Mouse (Mus musculus): ENCODE measurements at regions not wholly inside any gene's neighbourhood (a gene's known extent, or its start where the extent isn't known, plus 50 kb on each side); places are given as distances from the start of the nearest gene placed in this dataset.

DNA sequence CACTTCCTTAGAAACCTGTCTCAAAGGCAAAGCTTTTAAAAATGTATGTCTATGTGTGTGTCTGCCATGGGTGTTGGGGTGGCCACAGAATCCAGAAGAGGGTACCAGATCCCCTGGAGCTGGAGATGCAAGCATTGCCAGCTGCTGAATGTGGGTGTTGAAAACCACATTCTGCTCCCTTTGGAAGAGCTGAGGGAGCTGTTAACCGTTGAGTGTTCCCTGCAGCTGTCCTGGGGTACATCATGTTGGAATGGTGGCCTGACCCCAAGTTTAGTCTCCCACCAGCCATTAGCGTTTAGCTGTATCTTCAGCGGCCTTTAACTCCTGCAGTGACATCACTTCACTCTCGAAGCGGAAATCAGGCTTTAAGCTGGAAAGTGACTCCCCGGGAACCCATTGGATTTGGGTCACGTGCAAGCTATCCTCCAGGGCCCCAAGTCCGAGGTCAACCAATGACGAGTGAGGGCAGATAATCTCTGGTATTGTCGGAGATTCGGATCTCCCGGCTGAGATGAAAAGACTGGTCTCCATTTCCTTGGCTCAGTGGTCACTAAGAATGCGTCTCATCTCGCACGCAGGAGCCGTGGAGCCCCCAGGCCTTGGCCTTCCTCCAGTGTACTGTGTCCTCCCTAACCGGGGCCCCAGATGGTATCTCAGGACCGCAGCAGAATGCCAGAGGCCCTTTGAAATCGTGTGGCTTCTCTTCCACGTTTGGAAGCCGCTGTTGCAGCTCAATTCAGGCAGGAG is 412.9 kb upstream of the Tbx3 start:
- Histone ChIP-seq H3K9ac (no peak overlapping the region), H3K4me1 (replicated peaks) (peaks cover 8% of the 10 kb centered on the region; the same call in 1 of the 2 replicates), H3K36me3 (no peaks in the 10 kb centered on the region), H3K4me2 (no peak overlapping the region), H3K9me3 (replicated peaks) (no peaks in the 10 kb centered on the region), H3K27me3 (replicated peaks) (0 out of 2 replicates have a peak, but pooled peaks cover 4% of the 10 kb centered on the region), H3K27ac (ENCODE audit: poor library complexity, severe bottlenecking) (no peak overlapping the region), H3K4me3 (no peak overlapping the region)
- ATAC-seq (ENCODE audit: insufficient number of reproducible peaks, low FRiP score): no peak
- 54% methylated on average over 21 of the region's 21 CpGs for WGBS

DNA sequence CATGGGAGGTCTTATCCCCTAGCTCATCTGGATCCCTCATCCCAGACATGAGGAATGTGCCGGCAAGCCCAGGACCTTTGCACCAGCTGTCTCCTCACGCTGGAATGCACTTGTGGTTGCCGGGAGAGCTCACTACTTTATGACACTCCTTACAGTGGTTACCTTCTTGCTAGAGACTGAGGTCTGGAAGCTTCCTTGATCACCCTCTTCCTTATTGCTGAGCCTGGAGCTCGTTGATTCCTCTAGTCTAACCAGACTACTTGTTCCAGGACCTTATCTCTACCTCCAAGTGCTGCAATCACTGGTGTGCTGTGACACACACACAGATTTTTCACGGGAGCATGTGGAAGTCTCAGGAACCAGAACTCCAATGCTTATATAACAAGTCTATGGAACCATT is 411.6 kb upstream of the Tbx3 start:
- WGBS: 60% methylated on average over 5 of the region's 5 CpGs
- peaks cover 8% of the 10 kb centered on the region; the same call in 1 of the 2 replicates for H3K4me1 ChIP-seq (replicated peaks)
- no peak overlapping the region for H3K4me3 ChIP-seq
- H3K27ac ChIP-seq (ENCODE audit: poor library complexity, severe bottlenecking): no peak overlapping the region
- H3K4me2 ChIP-seq: no peak overlapping the region
- no peak for ATAC-seq (ENCODE audit: insufficient number of reproducible peaks, low FRiP score)
- H3K27me3 ChIP-seq (replicated peaks): 0 out of 2 replicates have a peak, but pooled peaks cover 4% of the 10 kb centered on the region
- H3K36me3 ChIP-seq: no peaks in the 10 kb centered on the region
- no peak overlapping the region for H3K9ac ChIP-seq
- H3K9me3 ChIP-seq (replicated peaks): no peaks in the 10 kb centered on the region

DNA sequence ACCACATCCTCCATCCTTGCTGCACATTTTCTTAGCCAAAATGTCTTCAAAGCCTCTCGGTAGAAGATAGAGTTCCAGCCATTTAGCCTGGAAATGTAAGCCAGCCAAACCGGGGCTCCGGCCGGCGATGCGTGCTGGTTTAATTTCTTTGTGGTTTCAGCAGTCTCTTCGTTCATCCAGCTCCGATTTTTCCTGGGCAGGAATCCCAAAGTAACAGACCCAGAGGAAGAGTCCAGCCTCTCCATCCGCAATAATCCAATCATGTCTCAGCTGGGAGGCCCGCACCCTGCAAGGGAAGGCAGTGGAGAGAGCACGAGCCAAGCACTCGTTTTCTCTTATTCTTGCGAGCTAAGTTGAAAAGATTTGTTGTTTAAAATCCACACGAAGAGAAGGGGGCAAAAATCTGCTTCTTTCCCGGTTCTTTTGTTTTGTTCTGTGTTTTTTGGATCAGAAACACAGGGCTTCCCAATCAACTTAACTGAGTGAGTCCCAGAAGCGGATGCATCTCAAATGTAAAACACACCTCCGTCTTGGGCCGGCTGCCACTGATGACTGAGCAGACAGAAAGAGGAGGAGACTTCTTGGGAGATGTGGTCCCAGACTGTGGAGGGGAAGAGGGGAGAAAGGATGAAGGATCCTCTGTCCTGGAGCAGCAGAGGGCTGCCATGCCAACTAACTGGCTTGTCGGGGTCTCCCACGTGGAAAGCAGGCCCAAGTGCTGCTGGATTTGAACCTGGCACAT is 405.1 kb upstream of the Tbx3 start:
- no peaks in the 10 kb centered on the region for H3K4me1 ChIP-seq (replicated peaks)
- no peak for ATAC-seq (ENCODE audit: insufficient number of reproducible peaks, low FRiP score)
- H3K9me3 ChIP-seq (replicated peaks): peaks cover 5% of the 10 kb centered on the region; the same call in 1 of the 2 replicates
- no peak overlapping the region for H3K9ac ChIP-seq
- no peaks in the 10 kb centered on the region for H3K36me3 ChIP-seq
- H3K27ac ChIP-seq (ENCODE audit: poor library complexity, severe bottlenecking): no peak overlapping the region
- WGBS: 76% methylated on average over 20 of the region's 20 CpGs
- no peak overlapping the region for H3K4me3 ChIP-seq
- no peaks in the 10 kb centered on the region for H3K27me3 ChIP-seq (replicated peaks)
- H3K4me2 ChIP-seq: no peak overlapping the region

DNA sequence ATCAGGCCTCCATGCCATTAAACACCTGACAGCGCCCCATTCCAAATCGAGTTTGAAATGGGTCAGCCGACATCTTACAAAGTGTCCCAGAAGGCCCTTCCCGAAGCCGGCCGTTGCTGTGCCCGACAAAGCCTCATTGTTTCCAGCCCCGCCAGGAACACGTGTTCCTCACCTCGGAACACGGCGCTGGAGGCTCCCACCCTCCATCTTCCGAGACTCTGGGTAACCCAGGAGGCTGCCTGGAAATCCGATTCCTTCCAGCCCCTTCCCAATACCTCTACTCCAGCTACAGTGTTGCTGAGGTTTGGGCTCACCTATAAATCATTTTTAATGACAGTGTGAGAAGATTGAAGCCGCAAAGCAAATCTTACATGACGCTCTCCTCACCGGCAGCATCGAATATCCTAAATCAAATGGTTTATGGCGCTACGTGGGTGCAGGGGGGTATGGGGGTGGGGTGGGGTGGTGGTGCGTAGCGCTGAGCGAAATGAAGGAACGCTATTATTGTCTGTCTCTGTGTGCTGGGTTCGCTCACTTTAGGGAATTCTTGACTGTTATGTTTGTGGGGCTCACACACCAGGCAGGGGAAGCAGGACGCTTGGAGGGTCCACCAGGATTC is 399.1 kb upstream of the Tbx3 start:
- Histone ChIP-seq H3K4me1 (replicated peaks) (no peaks in the 10 kb centered on the region), H3K36me3 (no peaks in the 10 kb centered on the region), H3K9me3 (replicated peaks) (peaks cover 5% of the 10 kb centered on the region; the same call in 1 of the 2 replicates), H3K4me3 (no peak overlapping the region), H3K27ac (ENCODE audit: poor library complexity, severe bottlenecking) (no peak overlapping the region), H3K4me2 (no peak overlapping the region), H3K27me3 (replicated peaks) (no peaks in the 10 kb centered on the region), H3K9ac (no peak overlapping the region)
- 84% methylated on average over 26 of the region's 26 CpGs for WGBS
- no peak for ATAC-seq (ENCODE audit: insufficient number of reproducible peaks, low FRiP score)

DNA sequence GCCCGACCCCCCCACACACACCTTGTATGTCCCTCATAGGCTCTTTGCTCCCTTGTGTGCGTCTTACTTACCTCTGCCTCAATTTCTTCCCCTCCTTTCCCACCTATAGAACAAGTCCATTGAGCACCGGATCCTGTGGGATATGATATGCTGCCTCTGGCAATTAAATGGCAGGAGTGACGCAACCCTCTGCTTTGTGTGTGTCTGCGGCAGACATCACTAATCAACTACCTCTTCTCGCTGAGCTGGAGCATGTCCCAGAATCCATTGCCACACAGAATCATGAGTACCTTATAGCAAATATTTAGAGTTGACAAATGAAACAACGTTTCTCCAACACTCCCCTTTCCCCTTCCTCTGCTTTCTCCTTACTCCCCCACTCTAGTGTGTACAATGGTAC is 397.3 kb upstream of the Tbx3 start:
- no peak for ATAC-seq (ENCODE audit: insufficient number of reproducible peaks, low FRiP score)
- Histone ChIP-seq H3K4me3 (no peak overlapping the region), H3K36me3 (no peaks in the 10 kb centered on the region), H3K9ac (no peak overlapping the region), H3K9me3 (replicated peaks) (no peaks in the 10 kb centered on the region), H3K4me1 (replicated peaks) (no peaks in the 10 kb centered on the region), H3K27ac (ENCODE audit: poor library complexity, severe bottlenecking) (no peak overlapping the region), H3K27me3 (replicated peaks) (no peaks in the 10 kb centered on the region), H3K4me2 (no peak overlapping the region)
- WGBS: 80% methylated on average over 7 of the region's 7 CpGs

DNA sequence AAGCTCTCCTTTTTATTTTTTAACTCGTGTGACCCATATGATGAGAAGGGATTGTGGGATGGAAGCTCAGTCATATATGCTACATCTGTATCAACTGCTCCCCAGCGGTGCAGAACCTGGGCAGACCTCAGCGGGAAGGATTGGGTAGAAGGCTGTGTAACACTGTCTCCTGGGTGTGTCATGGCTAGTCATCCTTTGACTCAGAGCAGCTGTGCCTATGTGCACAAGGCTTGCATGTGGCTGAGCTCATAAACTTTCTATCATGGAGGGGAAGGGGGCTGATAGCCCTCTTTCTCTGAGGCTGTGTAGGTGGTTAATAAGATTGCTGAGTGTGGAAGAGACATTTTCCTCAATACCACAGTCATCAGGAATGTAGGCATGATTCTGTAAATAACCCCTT is 396.9 kb upstream of the Tbx3 start:
- 86% methylated on average over 3 of the region's 3 CpGs for WGBS

DNA sequence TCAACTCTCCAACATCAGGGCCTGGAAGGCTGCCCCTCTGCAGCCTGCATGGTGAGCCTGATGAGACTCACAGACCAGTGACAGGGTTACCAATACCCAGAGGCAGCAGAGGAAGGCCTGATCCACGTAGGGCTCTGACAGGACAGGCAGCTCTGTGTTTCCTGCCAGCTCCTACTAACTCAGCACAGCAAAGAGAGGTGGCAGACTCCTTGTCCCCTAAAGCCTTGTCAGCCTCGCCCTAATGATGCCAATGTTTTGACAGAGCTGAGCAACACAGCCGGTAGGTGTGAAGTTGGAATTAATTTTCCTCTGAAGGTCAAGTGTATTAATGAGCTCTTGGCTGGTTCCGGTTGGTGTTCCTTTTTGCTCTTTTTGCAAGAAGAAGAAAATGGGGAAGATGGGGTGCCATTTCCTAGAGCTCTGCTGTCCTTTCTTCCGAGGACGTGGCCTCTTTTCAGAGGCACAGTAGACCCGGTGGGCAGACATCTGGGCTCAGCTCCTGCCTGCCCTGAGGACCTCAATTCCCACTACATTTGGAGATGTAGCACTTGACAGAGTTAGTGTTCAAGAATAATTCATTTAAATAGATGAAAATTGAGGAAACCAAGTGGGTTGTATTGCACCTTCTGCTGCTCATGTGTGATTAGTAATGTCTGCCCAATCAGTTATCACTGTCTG is 395.5 kb upstream of the Tbx3 start:
- Histone ChIP-seq H3K27me3 (replicated peaks) (no peaks in the 10 kb centered on the region), H3K4me2 (no peak overlapping the region), H3K9me3 (replicated peaks) (no peaks in the 10 kb centered on the region), H3K4me1 (replicated peaks) (no peaks in the 10 kb centered on the region), H3K36me3 (no peaks in the 10 kb centered on the region), H3K4me3 (no peak overlapping the region), H3K9ac (no peak overlapping the region), H3K27ac (ENCODE audit: poor library complexity, severe bottlenecking) (no peak overlapping the region)
- no peak for ATAC-seq (ENCODE audit: insufficient number of reproducible peaks, low FRiP score)
- 71% methylated on average over 7 of the region's 7 CpGs for WGBS

More for the DNA sequence above, 396.9 kb upstream of the Tbx3 start:
- Histone ChIP-seq H3K4me3 (no peak overlapping the region), H3K36me3 (no peaks in the 10 kb centered on the region), H3K27ac (ENCODE audit: poor library complexity, severe bottlenecking) (no peak overlapping the region), H3K9ac (no peak overlapping the region), H3K4me2 (no peak overlapping the region), H3K4me1 (replicated peaks) (no peaks in the 10 kb centered on the region), H3K9me3 (replicated peaks) (no peaks in the 10 kb centered on the region), H3K27me3 (replicated peaks) (no peaks in the 10 kb centered on the region)
- no peak for ATAC-seq (ENCODE audit: insufficient number of reproducible peaks, low FRiP score)

DNA sequence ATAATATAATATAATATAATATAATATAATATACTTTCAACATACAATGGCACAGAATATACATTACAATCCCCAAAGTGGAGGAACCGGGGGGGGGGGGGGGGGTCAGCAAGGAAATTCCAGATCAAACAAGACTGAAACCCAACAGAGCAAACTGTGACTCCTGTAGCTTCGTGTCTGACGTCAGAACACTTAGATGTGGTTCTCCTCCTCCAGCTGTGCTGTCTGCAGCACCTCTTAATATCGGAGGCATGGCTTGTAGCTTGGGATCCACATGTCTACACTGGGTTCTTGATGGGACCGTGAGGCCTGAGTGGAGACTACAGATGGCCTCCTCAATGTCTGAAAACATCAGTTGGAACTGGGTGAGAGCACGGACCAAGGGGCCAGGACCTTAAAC is 390.3 kb upstream of the Tbx3 start:
- Histone ChIP-seq H3K27me3 (replicated peaks) (no peaks in the 10 kb centered on the region), H3K4me3 (no peak overlapping the region), H3K4me1 (replicated peaks) (no peaks in the 10 kb centered on the region), H3K27ac (ENCODE audit: poor library complexity, severe bottlenecking) (no peak overlapping the region), H3K36me3 (no peaks in the 10 kb centered on the region), H3K9me3 (replicated peaks) (no peaks in the 10 kb centered on the region), H3K4me2 (no peak overlapping the region), H3K9ac (no peak overlapping the region)
- WGBS: 76% methylated on average over 6 of the region's 6 CpGs
- no peak for ATAC-seq (ENCODE audit: insufficient number of reproducible peaks, low FRiP score)

DNA sequence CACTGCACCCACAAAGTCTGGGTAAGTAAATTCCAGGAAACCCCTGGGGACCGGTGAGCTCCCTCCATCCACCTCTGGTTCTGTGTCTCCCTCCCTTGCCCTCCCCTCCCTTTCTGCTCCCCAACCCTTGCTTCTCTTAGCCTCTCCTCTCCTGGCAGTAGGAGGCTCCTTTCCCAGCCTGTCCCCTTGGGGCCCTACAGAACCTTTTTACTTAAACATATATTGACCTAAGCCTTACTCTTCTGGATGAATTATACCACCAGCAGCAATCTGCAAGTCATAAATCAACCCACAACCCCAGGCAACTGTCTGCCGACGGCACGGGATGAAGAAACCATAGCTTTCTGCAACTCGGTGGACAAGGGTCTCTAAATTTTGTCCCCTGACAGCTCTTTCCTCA is 380.7 kb upstream of the Tbx3 start:
- H3K4me1 ChIP-seq (replicated peaks): 0 out of 2 replicates have a peak, but pooled peaks cover 6% of the 10 kb centered on the region
- no peak overlapping the region for H3K27ac ChIP-seq (ENCODE audit: poor library complexity, severe bottlenecking)
- H3K9ac ChIP-seq: no peak overlapping the region
- H3K27me3 ChIP-seq (replicated peaks): peaks cover 18% of the 10 kb centered on the region
- 0 out of 2 replicates have a peak, but pooled peaks cover 4% of the 10 kb centered on the region for H3K9me3 ChIP-seq (replicated peaks)
- no peak for ATAC-seq (ENCODE audit: insufficient number of reproducible peaks, low FRiP score)
- no peaks in the 10 kb centered on the region for H3K36me3 ChIP-seq
- no peak overlapping the region for H3K4me3 ChIP-seq
- H3K4me2 ChIP-seq: no peak overlapping the region
- 72% methylated on average over 5 of the region's 5 CpGs for WGBS

DNA sequence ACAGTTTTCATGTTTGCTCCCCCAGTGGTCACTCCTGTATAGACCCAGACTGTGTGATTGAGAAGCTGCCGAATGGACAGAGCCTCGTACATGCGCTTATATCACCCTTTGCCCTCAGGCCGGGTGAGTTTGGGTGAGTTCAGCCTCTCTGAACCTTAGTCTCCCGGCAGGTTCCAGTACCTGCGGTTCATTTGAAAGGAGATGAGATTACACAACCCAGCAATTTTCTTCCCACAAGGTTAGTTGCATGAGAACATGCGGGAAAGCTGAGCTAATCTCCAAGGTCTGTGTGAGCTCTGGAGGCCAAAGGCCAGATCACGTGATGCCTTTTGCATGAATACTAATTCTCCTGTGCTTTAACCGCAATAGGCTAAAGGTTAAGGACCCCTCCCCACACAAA is 378.1 kb upstream of the Tbx3 start:
- Histone ChIP-seq H3K4me3 (no peak overlapping the region), H3K36me3 (no peaks in the 10 kb centered on the region), H3K9ac (no peak overlapping the region), H3K27me3 (replicated peaks) (peaks cover 14% of the 10 kb centered on the region), H3K4me1 (replicated peaks) (0 out of 2 replicates have a peak, but pooled peaks cover 6% of the 10 kb centered on the region), H3K9me3 (replicated peaks) (0 out of 2 replicates have a peak, but pooled peaks cover 4% of the 10 kb centered on the region), H3K4me2 (no peak overlapping the region), H3K27ac (ENCODE audit: poor library complexity, severe bottlenecking) (no peak overlapping the region)
- WGBS: 50% methylated on average over 9 of the region's 9 CpGs
- no peak for ATAC-seq (ENCODE audit: insufficient number of reproducible peaks, low FRiP score)

DNA sequence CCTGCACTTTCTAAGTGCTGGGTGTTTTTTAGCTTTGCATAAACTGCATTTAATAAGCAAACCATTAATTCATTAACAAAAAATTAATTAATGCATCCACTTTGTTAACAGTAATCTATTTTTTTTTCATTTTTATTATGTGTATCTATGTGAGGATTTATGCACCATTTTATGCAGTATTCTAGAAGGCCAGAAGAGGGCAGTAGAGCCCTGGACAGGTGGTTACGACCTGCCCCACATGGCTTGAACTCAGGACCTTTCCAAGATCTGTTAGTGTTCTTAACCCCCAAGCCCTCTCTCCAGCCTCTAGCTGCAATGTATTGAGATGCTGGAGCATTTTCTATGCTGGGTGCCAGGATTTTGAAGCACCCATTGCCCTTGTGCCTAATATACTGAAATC is 377.6 kb upstream of the Tbx3 start:
- Histone ChIP-seq H3K27me3 (replicated peaks) (peaks cover 14% of the 10 kb centered on the region), H3K4me1 (replicated peaks) (0 out of 2 replicates have a peak, but pooled peaks cover 6% of the 10 kb centered on the region), H3K27ac (ENCODE audit: poor library complexity, severe bottlenecking) (no peak overlapping the region), H3K36me3 (no peaks in the 10 kb centered on the region), H3K9ac (no peak overlapping the region), H3K4me2 (no peak overlapping the region), H3K4me3 (no peak overlapping the region), H3K9me3 (replicated peaks) (0 out of 2 replicates have a peak, but pooled peaks cover 4% of the 10 kb centered on the region)
- no peak for ATAC-seq (ENCODE audit: insufficient number of reproducible peaks, low FRiP score)
- 91% methylated on average over 1 of the region's 1 CpGs for WGBS
